Mouse (Mus musculus) G1E (cell line): Measurements from ENCODE around the gene Atp7b.

Experiments used
- CTCF ChIP-seq: IDR thresholded peaks from 2 replicates; pipeline ENCODE4 v1.5.1; 2012; ENCODE audit warnings: low read depth, low read length, inconsistent platforms, mixed read lengths
- TAL1 ChIP-seq: conservative IDR thresholded peaks from 2 replicates; pipeline ENCODE4 v1.6.1; 2012; ENCODE audit warnings: low read depth, low read length, inconsistent platforms, mixed read lengths

GRCm38 (mm10) chr8:22013034-22013707, 46.9 kb downstream of the Atp7b start:
- no peak for TF ChIP-seq CTCF
- TF ChIP-seq TAL1, result no peak
